Mouse (Mus musculus): ENCODE data around the gene Gpr182. TPM values are rescaled to one million over a fixed set of nuclear protein-coding genes. Genes with fewer than 3 reads are reported as not detected.
"Not testable (repeated sequence)": the region's sequence is repeated elsewhere in the genome, so short reads cannot be mapped to it uniquely, and the experiment has no call there.

The Gpr182 gene
- polyA plus RNA-seq (2016; fragmentation: Nextera tagmentation; extraction: Ambion mirVana), result 15.2 and 22.1 TPM in 2 replicates

DNA sequence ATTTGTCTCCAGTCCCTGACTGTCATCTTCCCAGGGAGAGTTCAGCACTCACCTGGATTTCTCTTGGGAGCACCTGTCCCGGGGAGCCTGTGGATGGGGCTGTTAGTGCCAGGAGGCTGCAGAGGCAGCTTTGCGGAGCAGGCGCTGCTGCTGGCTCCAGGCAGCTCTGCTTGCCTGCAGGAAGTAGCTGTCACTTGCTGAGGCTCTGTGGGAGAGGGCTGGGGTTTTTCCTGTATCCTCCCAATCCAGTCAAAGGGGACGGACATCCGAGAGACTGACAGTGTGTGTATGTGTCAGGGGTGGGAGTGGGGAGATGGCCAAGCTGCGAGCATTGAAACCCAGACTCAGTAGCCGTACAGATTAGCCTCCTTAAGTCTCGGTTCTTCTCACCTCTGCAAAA, at the start of gene Gpr182:
TSS of gene Gpr182 (minus strand) at position 185 of the 400 bp plus-strand sequence.
- WGBS, result 35% methylated on average over 8 of the region's 8 CpGs
- peak; percentile 82 for DNase-seq (ENCODE audit: low spot score)
- peaks cover 28% of the 10 kb centered on the region for H3K36me3 ChIP-seq
- H3K27me3 ChIP-seq (ENCODE audit: insufficient read depth, poor library complexity, severe bottlenecking), result no peaks in the 10 kb centered on the region
- H3K27ac ChIP-seq, result peak within 1 kb of the TSS; percentile 48; the same call in 1 of the 2 replicates
- H3K4me1 ChIP-seq, result peaks cover 35% of the 10 kb centered on the region
- H3K4me3 ChIP-seq, result peak within 1 kb of the TSS; percentile 58
- H3K9me3 ChIP-seq, result no peaks in the 10 kb centered on the region

DNA sequence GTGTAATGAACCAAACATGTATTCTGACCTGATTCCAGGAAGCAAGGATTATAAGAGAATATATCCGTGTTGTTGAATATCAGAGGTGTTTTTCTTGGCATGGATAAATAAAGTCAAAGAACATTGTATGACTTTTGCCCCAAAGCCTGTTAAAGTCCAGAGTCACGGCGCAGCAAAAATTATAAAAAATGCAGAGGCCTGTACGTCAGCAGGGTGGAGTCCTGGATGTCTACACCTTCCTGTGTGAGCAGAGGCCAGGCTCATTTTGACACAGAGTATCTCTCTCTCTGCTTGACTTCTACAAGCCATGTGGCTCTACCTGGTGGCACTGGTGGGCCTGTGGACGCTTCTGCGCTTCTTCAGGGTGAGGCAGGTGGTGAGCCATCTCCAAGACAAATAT, 49.4 kb upstream of the Gpr182 start, which contains the start of gene Rdh16:
TSS of gene Rdh16 (plus strand) at position 262 of the 400 bp plus-strand sequence.
- H3K27ac ChIP-seq, result no peak within 1 kb of the TSS
- H3K9me3 ChIP-seq, result no peaks in the 10 kb centered on the region
- DNase-seq (ENCODE audit: low spot score), result no peak
- H3K36me3 ChIP-seq, result no peaks in the 10 kb centered on the region
- no peaks in the 10 kb centered on the region for H3K4me1 ChIP-seq
- no peak within 1 kb of the TSS for H3K4me3 ChIP-seq
- WGBS, result 84% methylated on average over 6 of the region's 6 CpGs
- H3K27me3 ChIP-seq (ENCODE audit: insufficient read depth, poor library complexity, severe bottlenecking), result no peaks in the 10 kb centered on the region

DNA sequence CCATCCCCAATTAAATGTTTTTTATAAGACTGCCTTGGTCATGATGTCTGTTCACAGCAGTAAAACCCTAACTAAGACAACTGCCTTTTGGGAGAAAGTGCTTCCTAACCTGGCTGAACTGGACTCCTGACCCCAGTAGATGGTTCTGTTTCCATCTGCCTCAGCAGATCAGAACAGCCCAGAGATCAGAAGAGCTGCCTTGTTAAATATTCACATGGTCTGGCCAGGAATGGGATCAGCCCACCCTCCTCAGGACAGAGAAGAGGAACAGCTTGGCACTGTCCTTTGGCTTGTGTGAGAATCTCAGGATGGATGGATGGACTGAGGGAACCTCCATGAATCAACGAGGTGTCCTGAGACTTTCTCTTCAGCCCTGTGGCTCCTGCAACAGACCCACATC, 47.8 kb upstream of the Gpr182 start:
- Histone ChIP-seq H3K36me3 (no peaks in the 10 kb centered on the region), H3K4me3 (no peak overlapping the region), H3K27me3 (ENCODE audit: insufficient read depth, poor library complexity, severe bottlenecking) (no peaks in the 10 kb centered on the region), H3K27ac (no peak overlapping the region), H3K9me3 (no peaks in the 10 kb centered on the region), H3K4me1 (no peaks in the 10 kb centered on the region)
- DNase-seq (ENCODE audit: low spot score), result no peak
- 76% methylated on average over 1 of the region's 1 CpGs for WGBS

DNA sequence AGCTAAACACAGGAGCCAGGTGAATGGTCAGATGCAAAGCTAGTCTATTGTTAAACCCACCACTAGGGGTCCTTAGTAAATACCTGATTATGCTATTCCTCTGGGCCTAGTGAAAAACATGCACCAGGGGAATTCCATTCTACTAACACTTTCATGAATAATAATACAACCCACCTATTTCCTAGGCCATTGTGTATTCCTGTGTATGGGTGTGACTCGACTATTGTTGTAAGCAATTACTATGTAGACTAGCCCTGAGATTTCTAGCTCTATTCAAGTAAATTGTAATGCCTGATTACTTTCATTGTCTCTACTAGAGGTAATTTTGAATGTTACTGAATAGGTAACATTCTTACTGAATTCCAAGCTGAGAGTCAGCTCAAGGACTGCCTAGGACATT, 33.9 kb upstream of the Gpr182 start:
- not testable (repeated sequence) for H3K4me3 ChIP-seq; H3K9me3 ChIP-seq; H3K36me3 ChIP-seq; H3K4me1 ChIP-seq; DNase-seq (ENCODE audit: low spot score); H3K27ac ChIP-seq; H3K27me3 ChIP-seq (ENCODE audit: insufficient read depth, poor library complexity, severe bottlenecking)
- WGBS, result 82% methylated on average over 1 of the region's 1 CpGs

DNA sequence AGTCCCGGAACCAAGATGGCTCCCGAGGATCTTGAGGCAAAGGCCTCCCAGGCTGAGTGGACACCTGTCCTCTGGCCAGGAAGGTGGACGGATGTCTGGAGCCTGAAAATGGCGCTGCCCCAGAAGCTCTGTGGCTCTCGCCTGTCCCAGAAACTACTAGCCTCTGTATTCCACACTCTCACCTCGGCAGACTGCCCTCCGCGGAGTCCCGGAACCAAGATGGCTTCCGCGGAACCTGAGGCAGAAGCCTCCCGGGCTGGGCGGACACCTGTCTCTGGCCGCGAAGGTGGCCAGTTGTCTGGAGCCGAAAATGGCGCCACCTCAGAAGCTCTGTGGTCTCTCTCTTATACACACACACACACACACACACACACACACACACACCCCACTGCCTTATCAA, 30.8 kb upstream of the Gpr182 start:
- not testable (repeated sequence) for H3K27me3 ChIP-seq (ENCODE audit: insufficient read depth, poor library complexity, severe bottlenecking); H3K27ac ChIP-seq; H3K4me3 ChIP-seq; H3K9me3 ChIP-seq; H3K4me1 ChIP-seq; H3K36me3 ChIP-seq
- WGBS, result 92% methylated on average over 17 of the region's 17 CpGs
- DNase-seq (ENCODE audit: low spot score), result peak; percentile 39

DNA sequence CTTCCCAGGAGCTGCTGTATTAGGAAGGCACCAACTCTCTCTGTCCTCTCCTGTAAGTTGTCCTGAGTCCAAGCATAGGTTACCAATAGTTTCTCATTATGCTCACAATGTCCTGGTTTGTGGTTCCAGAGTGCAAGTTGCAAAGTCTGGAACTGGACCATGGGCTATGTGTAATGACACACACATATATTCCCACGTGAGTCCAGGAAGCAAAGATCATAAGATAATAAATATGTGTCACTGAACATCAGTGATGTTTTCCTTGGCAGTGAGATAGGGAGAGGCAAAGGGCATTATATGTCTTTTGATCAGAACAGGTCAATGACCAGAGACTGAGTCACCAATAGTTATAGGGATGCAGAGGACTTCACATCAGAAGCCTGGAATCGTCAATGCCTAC, 24.5 kb upstream of the Gpr182 start, which contains the start of gene Rdh9:
TSS of gene Rdh9 (plus strand) at position 376 of the 400 bp plus-strand sequence.
- H3K4me1 ChIP-seq, result no peaks in the 10 kb centered on the region
- no peak within 1 kb of the TSS for H3K27ac ChIP-seq
- WGBS, result 74% methylated on average over 2 of the region's 2 CpGs
- H3K27me3 ChIP-seq (ENCODE audit: insufficient read depth, poor library complexity, severe bottlenecking), result no peaks in the 10 kb centered on the region
- H3K9me3 ChIP-seq, result no peaks in the 10 kb centered on the region
- H3K4me3 ChIP-seq, result no peak within 1 kb of the TSS
- no peaks in the 10 kb centered on the region for H3K36me3 ChIP-seq
- DNase-seq (ENCODE audit: low spot score), result peak; percentile 48

DNA sequence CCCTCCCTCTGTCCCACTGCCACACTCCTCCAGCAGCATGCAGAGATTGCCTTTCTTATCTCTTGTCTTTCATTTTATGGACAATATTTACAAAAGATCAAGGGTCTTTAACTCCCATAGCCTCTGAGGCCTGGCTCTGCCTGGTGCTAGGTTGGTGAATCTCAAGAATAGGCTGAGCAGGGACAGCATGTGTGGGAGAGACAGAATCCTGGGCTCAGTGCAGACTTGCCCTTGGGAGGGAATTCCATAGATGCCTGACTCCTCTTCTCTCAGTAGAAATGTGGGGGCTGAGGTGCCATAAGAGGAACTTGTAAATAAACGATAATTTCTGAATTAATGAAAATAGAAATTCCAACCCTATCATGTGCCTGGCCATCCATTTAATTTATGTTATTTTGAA, 15.0 kb upstream of the Gpr182 start:
- Histone ChIP-seq H3K36me3 (no peaks in the 10 kb centered on the region), H3K4me3 (no peak overlapping the region), H3K27me3 (ENCODE audit: insufficient read depth, poor library complexity, severe bottlenecking) (no peaks in the 10 kb centered on the region), H3K27ac (no peak overlapping the region), H3K9me3 (no peaks in the 10 kb centered on the region), H3K4me1 (no peaks in the 10 kb centered on the region)
- WGBS, result 59% methylated on average over 1 of the region's 1 CpGs
- DNase-seq (ENCODE audit: low spot score), result peak; percentile 72

DNA sequence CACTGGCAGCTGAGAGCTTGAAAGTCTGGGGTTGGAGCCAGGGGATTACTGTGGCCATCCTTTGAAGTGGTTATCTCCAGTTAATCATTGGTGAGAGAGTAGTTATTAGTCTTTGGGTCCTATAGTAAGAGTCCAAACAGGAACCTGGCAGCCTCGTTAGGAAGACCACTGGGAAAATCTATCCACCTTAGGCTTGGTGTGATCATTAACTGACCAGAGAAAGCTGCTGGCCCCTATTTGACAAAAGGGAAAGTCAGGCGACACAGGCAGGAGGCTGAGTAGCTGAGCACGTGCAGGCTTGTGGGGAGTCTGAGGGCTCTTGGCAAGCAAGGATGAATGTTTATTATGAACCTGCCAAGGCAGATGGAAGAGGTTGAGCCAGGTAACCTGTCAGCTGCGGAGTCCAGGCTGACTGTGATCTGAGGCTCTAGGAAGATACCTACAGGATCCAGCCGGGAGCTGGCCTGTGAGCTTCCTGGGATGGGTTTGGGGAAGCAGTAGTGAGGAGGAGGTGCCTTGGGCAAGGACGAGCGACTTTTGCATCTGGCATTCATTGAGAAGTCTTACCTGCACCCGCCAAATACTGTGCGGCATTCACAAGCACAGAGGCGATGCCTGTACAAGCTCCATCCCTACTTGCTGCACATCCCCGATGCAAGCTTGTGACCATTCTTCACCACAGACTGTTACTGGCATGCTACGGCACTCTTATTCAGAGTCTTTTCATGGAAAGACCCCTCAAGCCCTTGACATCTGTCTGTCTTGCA, 12.6 kb upstream of the Gpr182 start:
- Histone ChIP-seq H3K27ac (no peak overlapping the region), H3K27me3 (ENCODE audit: insufficient read depth, poor library complexity, severe bottlenecking) (no peaks in the 10 kb centered on the region), H3K4me1 (no peaks in the 10 kb centered on the region), H3K9me3 (no peaks in the 10 kb centered on the region), H3K36me3 (no peaks in the 10 kb centered on the region), H3K4me3 (no peak overlapping the region)
- 66% methylated on average over 12 of the region's 12 CpGs for WGBS
- DNase-seq (ENCODE audit: low spot score), result peak; percentile 54

DNA sequence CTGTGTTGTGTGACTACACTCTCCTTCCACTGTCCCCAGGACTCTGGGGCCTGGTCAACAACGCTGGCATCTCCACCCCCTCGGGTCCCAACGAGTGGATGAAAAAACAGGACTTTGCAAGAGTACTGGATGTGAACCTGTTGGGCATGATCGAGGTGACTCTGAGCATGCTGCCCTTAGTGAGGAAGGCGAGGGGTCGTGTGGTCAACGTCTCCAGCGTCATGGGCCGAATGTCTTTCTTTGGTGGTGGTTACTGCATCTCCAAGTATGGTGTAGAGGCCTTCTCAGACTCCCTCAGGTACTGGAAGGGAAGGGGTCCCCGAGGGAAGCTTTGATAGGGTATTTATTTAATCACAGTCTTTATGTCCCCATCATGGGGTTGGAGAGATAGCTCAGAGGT, 11.4 kb upstream of the Gpr182 start:
- peak; percentile 56 for DNase-seq (ENCODE audit: low spot score)

DNA sequence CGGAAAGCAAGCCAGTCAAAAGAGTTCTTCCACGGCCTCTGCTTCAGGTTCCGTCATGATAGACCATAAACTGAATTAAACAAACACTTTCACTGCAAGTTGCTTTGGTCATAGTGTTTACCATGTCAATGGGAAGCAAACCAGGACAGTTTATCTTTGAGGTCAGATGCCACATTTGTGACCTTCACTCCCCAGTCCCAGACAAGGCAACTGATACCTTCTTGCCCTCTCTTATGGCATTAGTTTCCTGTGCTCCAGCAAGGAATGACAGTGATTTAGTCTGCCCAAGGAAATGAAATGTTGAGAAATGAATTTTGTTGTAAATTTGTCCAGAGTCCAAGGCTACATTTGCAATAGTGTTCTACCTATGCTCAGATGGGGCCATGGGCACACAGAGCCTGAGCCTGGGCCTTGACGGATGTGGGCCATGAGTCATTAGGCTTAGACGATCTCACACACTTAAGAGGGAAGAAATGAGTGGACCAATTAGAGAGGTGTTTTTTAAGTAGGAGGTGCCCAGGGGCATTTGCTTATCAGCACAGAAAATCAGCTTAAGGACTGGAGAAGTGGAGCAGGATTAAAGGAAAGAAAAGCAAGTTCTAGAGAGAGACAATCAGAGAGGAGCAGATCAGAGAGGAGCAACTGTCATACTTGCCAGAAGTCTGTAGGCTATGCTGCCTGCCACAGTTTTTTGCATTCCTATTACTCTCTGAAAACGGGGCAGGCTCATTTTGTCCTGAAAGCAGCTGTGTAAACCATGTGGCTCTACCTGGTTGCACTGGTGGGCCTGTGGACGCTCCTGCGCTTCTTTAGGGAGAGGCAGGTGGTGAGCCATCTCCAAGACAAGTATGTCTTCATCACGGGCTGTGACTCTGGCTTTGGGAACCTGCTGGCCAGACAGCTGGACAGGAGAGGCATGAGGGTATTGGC, 7.9 kb upstream of the Gpr182 start, which contains the start of the genes Rdh1 and Rdh16f1:
TSS of gene Rdh1 (plus strand) at position 541 of the 930 bp plus-strand sequence.
TSS of gene Rdh16f1 (plus strand) at position 607 of the 930 bp plus-strand sequence.
- H3K4me1 ChIP-seq, result peaks cover 6% of the 10 kb centered on the region
- DNase-seq (ENCODE audit: low spot score), result peak; percentile 66
- no peaks in the 10 kb centered on the region for H3K36me3 ChIP-seq
- H3K27me3 ChIP-seq (ENCODE audit: insufficient read depth, poor library complexity, severe bottlenecking), result no peaks in the 10 kb centered on the region
- H3K9me3 ChIP-seq, result no peaks in the 10 kb centered on the region
- H3K27ac ChIP-seq, result no peak within 1 kb of the TSS
- H3K4me3 ChIP-seq, result no peak within 1 kb of the TSS
- 61% methylated on average over 9 of the region's 9 CpGs for WGBS

More for the DNA sequence above, 11.4 kb upstream of the Gpr182 start:
- not testable (repeated sequence) for H3K4me1 ChIP-seq; H3K27me3 ChIP-seq (ENCODE audit: insufficient read depth, poor library complexity, severe bottlenecking); H3K36me3 ChIP-seq; H3K27ac ChIP-seq; H3K9me3 ChIP-seq; H3K4me3 ChIP-seq
- 75% methylated on average over 10 of the region's 10 CpGs for WGBS

DNA sequence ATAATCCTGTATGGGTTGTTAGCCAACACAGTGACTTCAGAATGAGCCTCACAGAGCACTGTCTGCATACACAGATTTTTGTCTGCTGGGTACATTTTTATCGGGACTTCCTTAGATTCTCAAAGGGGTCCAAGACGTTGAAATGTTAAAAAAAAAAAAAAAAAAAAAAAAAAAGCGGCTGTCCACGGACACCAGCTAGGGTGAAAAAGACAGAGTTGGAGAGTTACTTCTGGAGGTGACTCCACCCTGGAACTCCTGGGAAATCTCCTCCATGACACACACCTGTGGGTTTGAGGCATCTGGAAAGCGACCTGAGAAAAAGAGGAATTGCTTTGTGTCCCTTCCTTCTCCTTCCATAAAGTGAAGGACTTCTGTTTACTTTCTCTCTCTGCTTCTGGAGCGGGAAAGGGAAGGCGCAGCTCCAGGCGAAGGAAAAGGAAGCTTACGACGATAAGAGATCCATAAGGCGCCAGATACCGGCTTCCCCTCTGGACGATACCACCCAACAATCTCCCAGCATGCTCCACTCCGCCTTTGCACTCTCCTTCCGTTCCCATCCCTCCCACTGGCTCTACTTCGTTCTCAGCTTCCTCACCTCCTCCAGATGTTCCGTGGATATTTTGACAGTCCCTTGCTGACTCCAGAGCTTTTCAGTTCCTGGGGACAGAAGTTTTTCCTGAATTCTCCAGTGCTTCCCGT, 4.4 kb upstream of the Gpr182 start:
- WGBS, result 27% methylated on average over 18 of the region's 18 CpGs
- H3K4me3 ChIP-seq, result peak overlapping the region; percentile 47
- H3K36me3 ChIP-seq, result no peaks in the 10 kb centered on the region
- no peaks in the 10 kb centered on the region for H3K27me3 ChIP-seq (ENCODE audit: insufficient read depth, poor library complexity, severe bottlenecking)
- no peak for DNase-seq (ENCODE audit: low spot score)
- H3K4me1 ChIP-seq, result peaks cover 9% of the 10 kb centered on the region
- H3K9me3 ChIP-seq, result no peaks in the 10 kb centered on the region
- H3K27ac ChIP-seq, result peak overlapping the region; percentile 56

DNA sequence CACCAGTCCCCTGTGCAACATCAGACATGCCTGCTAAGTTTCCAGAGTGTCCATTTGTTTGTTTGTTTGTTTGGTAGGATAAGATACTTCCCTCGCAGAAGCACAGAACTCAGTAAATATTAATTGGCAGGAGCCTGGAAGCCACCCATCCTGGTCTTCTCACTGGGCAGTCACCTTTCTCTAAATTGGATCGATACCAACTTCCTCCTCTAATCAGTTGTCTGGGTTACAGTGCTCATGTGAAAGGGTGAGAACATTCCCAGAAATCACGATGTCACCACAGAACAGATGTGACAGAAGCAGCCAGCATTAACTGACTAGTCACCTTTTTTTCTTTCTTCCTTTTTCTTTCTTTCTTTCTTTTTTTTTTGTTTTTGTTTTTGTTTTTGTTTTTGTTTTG, 3.7 kb upstream of the Gpr182 start:
- no peaks in the 10 kb centered on the region for H3K9me3 ChIP-seq
- no peak for DNase-seq (ENCODE audit: low spot score)
- H3K4me1 ChIP-seq, result peaks cover 14% of the 10 kb centered on the region
- no peak overlapping the region for H3K27ac ChIP-seq
- no peak overlapping the region for H3K4me3 ChIP-seq
- WGBS, result 60% methylated on average over 3 of the region's 3 CpGs
- H3K27me3 ChIP-seq (ENCODE audit: insufficient read depth, poor library complexity, severe bottlenecking), result no peaks in the 10 kb centered on the region
- 0 out of 2 replicates have a peak, but pooled peaks cover 4% of the 10 kb centered on the region for H3K36me3 ChIP-seq
